Mouse (Mus musculus) central nervous system, embryonic 11.5 days (tissue): ENCODE results near the gene Atp11c. TPM values are rescaled to one million over a fixed set of nuclear protein-coding genes. Genes with fewer than 3 reads are reported as not detected.

Source experiments
- polyA plus RNA-seq: library from polyadenylated mRNA; depleted of rRNA; stranded (reverse); fragments of >200 nt; gene quantifications from 2 replicates; pipeline ENCODE4 v1.2.3, GENCODE M21; 2012; rRNA removed

Atp11c gene
- polyA plus RNA-seq: 11.0 and 19.5 TPM in 2 replicates

GRCm38 (mm10) chrX:60592598-60592997 is at the start of gene Atp11c:
Gene Atp11c, minus strand, starts transcription at chrX:60592698.

GRCm38 (mm10) chrX:60539149-60539548 is 53.3 kb downstream of the Atp11c start, which contains the start of gene Gm7073:
Gene Gm7073, minus strand, starts transcription at chrX:60539249.

GRCm38 (mm10) chrX:60178744-60179458 is 413.6 kb downstream of the Atp11c start, which contains the start of gene Mcf2:
Gene Mcf2, minus strand, starts transcription at chrX:60179089.

Other genes with a start within 250 kb of the Atp11c start
- not detected in 2 replicates for gene Gm7073, start 53.4 kb downstream of the Atp11c start, polyA plus RNA-seq